Mouse (Mus musculus) frontal cortex, adult 2 months (tissue): ENCODE measurements at regions not wholly inside any gene's neighbourhood (a gene's known extent, or its start where the extent isn't known, plus 50 kb on each side); places are given as distances from the start of the nearest gene placed in this dataset.

Experiments
- DNase-seq, 2 experiments: peaks; one replicate each; pipeline ENCODE4 v3.0.0; 2022; ENCODE audit warnings: low spot score in 1 of 2; ENCODE audit errors: extremely low spot score in 1 of 2

DNA sequence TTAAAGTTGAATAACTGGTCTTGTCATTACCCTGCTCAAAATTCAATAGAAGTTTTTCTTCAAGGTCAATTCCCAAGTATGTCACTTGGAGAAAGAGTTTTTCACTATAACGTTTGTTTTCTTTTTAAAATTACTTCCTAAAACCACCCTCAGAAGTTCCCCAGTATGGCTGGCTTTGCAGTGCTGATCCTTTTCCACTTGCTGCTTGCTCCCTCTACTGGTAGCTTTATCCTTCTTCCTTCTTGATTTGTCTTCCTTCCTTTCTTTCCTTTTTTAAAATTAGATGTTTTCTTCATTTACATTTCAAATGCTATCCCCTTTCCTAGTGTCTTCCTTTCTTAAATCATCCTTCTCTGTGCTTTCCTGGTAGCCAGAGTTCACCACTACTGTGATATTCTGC is 73.6 kb downstream of the Rtl3 start:
- peak in 1 of 2 experiments; percentile 12 for DNase-seq
